Mouse (Mus musculus) small intestine, adult 2 months (tissue): ENCODE data around the gene Spred2.

Experiments used
- CTCF ChIP-seq: fragments of 200-500 bp; IDR thresholded peaks from 2 replicates; pipeline ENCODE4 v1.5.1; 2012; ENCODE audit warnings: low read depth, mild to moderate bottlenecking, control low read depth, inconsistent platforms, low read length, moderate library complexity, mixed read lengths; ENCODE audit not compliant: insufficient replicate concordance, insufficient read length; ENCODE audit errors: extremely low read depth
- POLR2A ChIP-seq: fragments of 200-500 bp; IDR thresholded peaks from 2 replicates; pipeline ENCODE4 v1.6.1; 2012; ENCODE audit warnings: low read depth, mild to moderate bottlenecking, control low read depth, inconsistent platforms, low read length, moderate library complexity

DNA sequence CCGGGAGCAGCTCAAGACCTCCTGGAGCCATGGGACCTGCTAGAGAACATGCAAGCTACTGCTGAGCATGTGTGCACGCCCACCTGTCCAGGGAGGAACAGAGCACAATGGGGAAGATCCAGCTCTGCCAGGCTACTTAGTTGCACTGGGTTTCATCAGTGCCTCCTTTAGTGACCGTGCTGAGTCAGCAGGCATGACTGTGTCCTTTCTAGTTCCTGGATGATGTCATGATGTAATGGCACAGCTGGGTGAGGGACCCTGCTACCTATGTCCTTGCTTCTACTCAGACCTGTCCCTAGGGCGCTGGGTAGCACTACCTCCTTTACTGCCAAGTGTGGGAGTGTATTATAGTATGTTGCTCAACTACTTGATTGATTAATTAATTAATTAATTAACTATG lies 113.6 kb downstream of the Spred2 start:
- TF ChIP-seq CTCF (no peak), POLR2A (no peak)
